Mouse (Mus musculus): ENCODE measurements around the gene Sort1. TPM values are rescaled to one million over a fixed set of nuclear protein-coding genes. Genes with fewer than 3 reads are reported as not detected.
"Not testable (repeated sequence)": the region's sequence is repeated elsewhere in the genome, so short reads cannot be mapped to it uniquely, and the experiment has no call there.

Gene Sort1
- polyA plus RNA-seq, 1 experiment from 2014 or later: 4.6 TPM

GRCm38 (mm10) chr3:108257831-108258500 is 25.9 kb upstream of the Sort1 start:
- H3K9me3 ChIP-seq (ENCODE audit: control insufficient read depth): no peaks in the 10 kb centered on the region
- peaks cover 10% of the 10 kb centered on the region; the same call in 1 of the 2 replicates for H3K36me3 ChIP-seq (ENCODE audit: control insufficient read depth, insufficient read depth)
- WGBS: 40% methylated on average over 3 of the region's 3 CpGs
- H3K27me3 ChIP-seq (replicated peaks; ENCODE audit: control insufficient read depth, insufficient read depth, low read length): no peaks in the 10 kb centered on the region
- H3K9ac ChIP-seq (ENCODE audit: low read depth, low read length): peak overlapping the region; percentile 83
- H3K4me3 ChIP-seq (ENCODE audit: low read depth, low read length): peak overlapping the region; percentile 91
- no peak for TF ChIP-seq CTCF (IDR thresholded peaks at IDR 0.05; ENCODE audit: low read depth)
- ATAC-seq: no peak
- H3K4me2 ChIP-seq (replicated peaks; ENCODE audit: low read depth): peak overlapping the region; percentile 86
- H3K27ac ChIP-seq (ENCODE audit: low read depth, low read length): peak overlapping the region; percentile 71
- H3K4me1 ChIP-seq (replicated peaks; ENCODE audit: control insufficient read depth, insufficient read depth, low read length): no peaks in the 10 kb centered on the region

GRCm38 (mm10) chr3:108259319-108259718 is 24.6 kb upstream of the Sort1 start:
- Histone ChIP-seq H3K27ac (ENCODE audit: low read depth, low read length) (no peak overlapping the region), H3K9ac (ENCODE audit: low read depth, low read length) (no peak overlapping the region), H3K27me3 (replicated peaks; ENCODE audit: control insufficient read depth, insufficient read depth, low read length) (no peaks in the 10 kb centered on the region), H3K4me3 (ENCODE audit: low read depth, low read length) (no peak overlapping the region), H3K9me3 (ENCODE audit: control insufficient read depth) (no peaks in the 10 kb centered on the region), H3K4me2 (replicated peaks; ENCODE audit: low read depth) (no peak overlapping the region; the same call in 1 of the 2 replicates), H3K36me3 (ENCODE audit: control insufficient read depth, insufficient read depth) (peaks cover 16% of the 10 kb centered on the region), H3K4me1 (replicated peaks; ENCODE audit: control insufficient read depth, insufficient read depth, low read length) (no peaks in the 10 kb centered on the region)
- WGBS: 57% methylated on average over 3 of the region's 3 CpGs
- no peak for ATAC-seq
- no peak for TF ChIP-seq CTCF (IDR thresholded peaks at IDR 0.05; ENCODE audit: low read depth)

- H3K4me1 ChIP-seq (replicated peaks; ENCODE audit: control insufficient read depth, insufficient read depth, low read length); H3K4me2 ChIP-seq (replicated peaks; ENCODE audit: low read depth); H3K27ac ChIP-seq (ENCODE audit: low read depth, low read length); H3K9me3 ChIP-seq (ENCODE audit: control insufficient read depth); H3K9ac ChIP-seq (ENCODE audit: low read depth, low read length); H3K4me3 ChIP-seq (ENCODE audit: low read depth, low read length); H3K27me3 ChIP-seq (replicated peaks; ENCODE audit: control insufficient read depth, insufficient read depth, low read length); ATAC-seq: not testable (repeated sequence)
- peaks cover 26% of the 10 kb centered on the region for H3K36me3 ChIP-seq (ENCODE audit: control insufficient read depth, insufficient read depth)
- 71% methylated on average over 5 of the region's 5 CpGs for WGBS
These were observed 4.4 kb upstream of the Sort1 start for GRCm38 (mm10) chr3:108279495-108279894.

- no peak overlapping the region for H3K27ac ChIP-seq (ENCODE audit: low read depth, low read length)
- no peak overlapping the region for H3K4me3 ChIP-seq (ENCODE audit: low read depth, low read length)
These were observed 1.3 kb upstream of the Sort1 start for GRCm38 (mm10) chr3:108282401-108283240.

GRCm38 (mm10) chr3:108283241-108283561 is 681 bp upstream of the Sort1 start:
- TF ChIP-seq CTCF (IDR thresholded peaks at IDR 0.05; ENCODE audit: low read depth): no peak
- ATAC-seq: no peak
- Histone ChIP-seq H3K9me3 (ENCODE audit: control insufficient read depth) (no peaks in the 10 kb centered on the region), H3K4me3 (ENCODE audit: low read depth, low read length) (peak overlapping the region; percentile 78), H3K27me3 (replicated peaks; ENCODE audit: control insufficient read depth, insufficient read depth, low read length) (no peaks in the 10 kb centered on the region), H3K4me1 (replicated peaks; ENCODE audit: control insufficient read depth, insufficient read depth, low read length) (0 out of 2 replicates have a peak, but pooled peaks cover 4% of the 10 kb centered on the region), H3K36me3 (ENCODE audit: control insufficient read depth, insufficient read depth) (0 out of 2 replicates have a peak, but pooled peaks cover 5% of the 10 kb centered on the region), H3K27ac (ENCODE audit: low read depth, low read length) (no peak overlapping the region), H3K4me2 (replicated peaks; ENCODE audit: low read depth) (peak overlapping the region; percentile 98), H3K9ac (ENCODE audit: low read depth, low read length) (peak overlapping the region; percentile 73; the same call in 1 of the 2 replicates)
- 11% methylated on average over 6 of the region's 6 CpGs for WGBS

More at GRCm38 (mm10) chr3:108282401-108283240, 1.3 kb upstream of the Sort1 start:
- TF ChIP-seq CTCF (IDR thresholded peaks at IDR 0.05; ENCODE audit: low read depth): peak; percentile 80
- Histone ChIP-seq H3K36me3 (ENCODE audit: control insufficient read depth, insufficient read depth) (0 out of 2 replicates have a peak, but pooled peaks cover 6% of the 10 kb centered on the region), H3K9ac (ENCODE audit: low read depth, low read length) (no peak overlapping the region), H3K9me3 (ENCODE audit: control insufficient read depth) (no peaks in the 10 kb centered on the region), H3K4me2 (replicated peaks; ENCODE audit: low read depth) (peak overlapping the region; percentile 98), H3K4me1 (replicated peaks; ENCODE audit: control insufficient read depth, insufficient read depth, low read length) (0 out of 2 replicates have a peak, but pooled peaks cover 3% of the 10 kb centered on the region), H3K27me3 (replicated peaks; ENCODE audit: control insufficient read depth, insufficient read depth, low read length) (no peaks in the 10 kb centered on the region)
- ATAC-seq: no peak
- WGBS: 14% methylated on average over 12 of the region's 12 CpGs

- Histone ChIP-seq H3K36me3 (ENCODE audit: control insufficient read depth, insufficient read depth) (no peaks in the 10 kb centered on the region), H3K4me2 (replicated peaks; ENCODE audit: low read depth) (peak overlapping the region; percentile 98), H3K27me3 (replicated peaks; ENCODE audit: control insufficient read depth, insufficient read depth, low read length) (no peaks in the 10 kb centered on the region), H3K9ac (ENCODE audit: low read depth, low read length) (no peak overlapping the region), H3K27ac (ENCODE audit: low read depth, low read length) (no peak overlapping the region), H3K4me1 (replicated peaks; ENCODE audit: control insufficient read depth, insufficient read depth, low read length) (peaks cover 7% of the 10 kb centered on the region; the same call in 1 of the 2 replicates), H3K9me3 (ENCODE audit: control insufficient read depth) (no peaks in the 10 kb centered on the region), H3K4me3 (ENCODE audit: low read depth, low read length) (peak overlapping the region; percentile 78)
- 63% methylated on average over 4 of the region's 4 CpGs for WGBS
- ATAC-seq: no peak
- no peak for TF ChIP-seq CTCF (IDR thresholded peaks at IDR 0.05; ENCODE audit: low read depth)
These were observed 1.3 kb downstream of the Sort1 start for GRCm38 (mm10) chr3:108285078-108285711.

All from intestine, postnatal 0 days (tissue).